Mouse (Mus musculus) ovary, postnatal 36 days (tissue): Measurements from ENCODE around the gene Opcml.

Experiments used
- DNase-seq: peaks from one replicate; pipeline ENCODE4 v3.0.0; 2022; ENCODE audit warnings: low spot score, mixed read lengths

The Opcml gene

GRCm38 (mm10) chr9:28440192-28440795, 649.7 kb downstream of the Opcml start:
- no peak for DNase-seq

DNA sequence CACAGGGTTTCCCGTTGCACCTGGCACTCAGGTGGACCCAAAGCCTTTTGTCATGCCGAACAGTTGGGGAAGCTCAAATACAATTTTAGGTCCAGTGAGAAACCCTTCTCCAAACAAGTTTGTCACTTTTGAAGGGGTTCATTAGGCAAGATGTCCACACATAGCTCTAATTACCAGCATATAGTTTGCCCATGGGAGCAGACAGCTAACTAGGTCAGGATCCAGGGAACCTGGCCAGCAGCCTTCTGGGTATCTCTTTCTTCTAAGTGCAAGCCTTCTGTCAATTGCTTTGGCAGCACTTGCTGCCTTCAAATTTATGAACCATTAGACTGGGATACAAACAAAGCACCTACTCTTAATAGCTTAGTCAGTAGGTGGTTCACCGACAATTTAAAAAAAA, 653.9 kb downstream of the Opcml start:
- no peak for DNase-seq

GRCm38 (mm10) chr9:28444972-28445371, 654.4 kb downstream of the Opcml start:
- no peak for DNase-seq

GRCm38 (mm10) chr9:28445863-28446262, 655.3 kb downstream of the Opcml start:
- DNase-seq, result no peak

DNA sequence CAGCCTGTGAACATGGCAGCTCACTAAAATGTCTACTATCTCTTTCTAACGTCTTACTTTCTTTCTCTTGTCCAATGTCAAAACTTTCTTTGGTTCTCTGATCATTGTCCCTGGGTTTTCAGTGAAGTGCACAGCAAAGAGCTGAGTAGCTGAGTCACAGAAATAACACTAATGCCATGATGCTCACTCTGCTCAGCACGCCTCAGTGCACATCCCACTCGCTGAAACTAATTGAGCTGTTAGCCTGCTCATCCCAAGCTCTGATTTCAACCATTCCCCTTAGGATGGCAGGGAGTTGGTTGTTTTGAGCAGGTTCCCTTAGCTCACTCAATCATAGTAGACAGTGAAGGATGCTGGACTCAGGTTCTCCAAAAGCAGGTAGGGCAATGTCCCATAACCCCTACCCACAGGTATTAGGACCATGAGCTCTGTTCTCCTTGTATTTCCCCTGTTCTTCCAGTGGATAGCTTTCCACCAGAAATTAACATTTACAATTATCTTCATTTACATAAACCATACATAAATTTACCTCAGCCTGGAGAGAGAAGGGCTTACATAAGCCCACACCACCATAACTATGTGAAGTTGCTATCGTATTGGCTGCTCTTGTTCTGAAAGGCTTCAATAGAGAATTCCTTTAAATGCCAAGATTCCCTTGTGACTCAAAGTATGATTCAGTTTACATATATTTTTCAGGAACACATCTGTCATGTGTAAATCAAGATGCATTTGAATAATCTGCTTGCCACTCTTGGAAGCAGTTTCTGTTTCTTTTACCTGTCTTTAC, 655.9 kb downstream of the Opcml start:
- no peak for DNase-seq

DNA sequence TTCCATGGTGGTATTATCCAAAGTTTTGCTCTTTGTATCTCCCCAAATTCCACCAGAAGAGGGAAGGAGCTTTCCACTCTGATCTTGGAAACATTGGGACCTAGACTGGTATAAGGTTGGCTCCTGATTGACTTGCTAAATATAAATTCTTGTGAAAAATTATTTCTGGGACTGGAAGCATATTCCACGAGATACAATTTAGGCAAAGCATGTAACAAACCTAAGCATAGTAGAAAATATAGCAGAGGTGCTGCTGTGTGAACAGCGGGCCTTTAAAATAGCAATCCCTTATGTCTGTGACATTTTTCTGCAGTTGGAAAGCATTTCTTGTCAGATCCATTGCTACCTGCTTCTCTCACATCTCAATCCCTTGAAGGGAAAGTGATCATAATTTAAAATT, 661.9 kb downstream of the Opcml start:
- DNase-seq, result no peak

DNA sequence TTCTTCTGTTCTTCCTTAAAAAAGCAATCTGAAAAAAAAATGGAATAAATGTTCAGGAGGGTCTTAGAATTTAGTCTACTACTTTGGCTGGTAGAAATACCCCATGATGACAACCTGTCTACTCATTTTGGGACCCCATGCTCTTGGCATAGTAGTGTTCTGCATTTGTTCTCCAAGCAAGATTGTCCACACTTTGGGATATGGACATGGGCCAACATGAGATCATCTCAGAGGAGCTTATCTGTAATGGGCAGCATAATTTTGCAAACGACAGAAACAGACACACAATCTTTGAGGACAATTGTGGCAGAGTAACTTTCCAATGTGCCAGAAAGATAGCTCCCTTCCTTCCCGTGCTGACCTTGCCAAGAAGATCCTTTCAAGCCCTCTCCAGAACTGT, 662.5 kb downstream of the Opcml start:
- DNase-seq, result no peak

DNA sequence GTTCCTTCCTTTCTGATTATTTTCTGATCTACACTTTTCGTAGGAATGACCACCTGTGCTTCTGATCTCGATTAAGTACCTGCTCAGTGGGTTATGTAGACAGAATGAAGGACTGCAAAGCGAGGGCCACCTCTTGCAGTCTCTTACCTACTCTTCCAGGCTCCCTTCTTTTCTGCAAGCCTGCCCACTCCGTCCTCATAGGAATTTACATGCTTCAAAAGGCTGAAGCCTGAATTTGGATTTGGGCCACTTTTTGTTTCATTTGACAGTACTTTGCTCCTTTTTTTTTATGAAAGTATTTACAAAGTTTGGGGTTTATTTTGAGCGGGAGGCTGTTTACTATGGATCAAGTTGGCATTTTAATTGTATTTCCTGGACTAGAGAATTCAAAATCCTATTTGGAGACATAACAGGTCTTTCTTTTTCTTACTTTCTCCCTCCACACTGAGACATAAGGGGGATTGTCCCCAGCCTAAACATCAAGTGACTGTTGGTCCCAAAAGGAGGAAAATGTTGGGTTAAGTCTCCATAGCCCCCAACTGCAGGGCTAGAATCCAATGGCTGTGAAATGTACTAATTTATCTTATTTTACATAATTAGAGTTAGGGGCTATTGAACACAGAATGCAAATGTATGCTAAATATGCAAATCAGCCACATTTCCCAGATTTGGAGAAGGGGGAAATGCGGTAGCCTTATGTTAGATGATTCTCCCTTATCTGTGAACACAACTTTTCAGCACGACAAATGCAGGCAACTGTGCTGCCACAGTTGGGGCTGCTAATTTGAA, 667.6 kb downstream of the Opcml start:
- no peak for DNase-seq

- no peak for DNase-seq
These were observed 673.0 kb downstream of the Opcml start for GRCm38 (mm10) chr9:28463622-28464021.

DNA sequence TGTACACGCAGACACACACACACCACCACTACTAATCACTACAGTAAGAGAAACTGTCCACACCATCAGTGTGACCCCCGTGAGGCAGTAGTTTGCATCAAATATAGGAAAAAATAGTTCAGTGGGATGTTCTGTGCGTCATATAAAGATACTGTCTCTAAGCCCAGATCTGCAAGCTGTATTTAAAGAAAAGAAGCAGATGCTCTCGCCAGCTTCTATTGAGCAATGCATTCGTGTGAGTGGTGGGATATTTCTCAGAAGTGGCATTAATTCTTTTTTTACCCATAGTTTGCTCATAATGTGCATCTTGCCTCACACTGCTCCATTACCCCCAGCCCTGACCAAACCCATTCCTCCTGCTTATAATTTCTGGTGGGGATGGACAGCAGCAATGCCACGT, 678.8 kb downstream of the Opcml start:
- no peak for DNase-seq

- DNase-seq, result no peak
These were observed 680.9 kb downstream of the Opcml start for GRCm38 (mm10) chr9:28471501-28471900.

DNA sequence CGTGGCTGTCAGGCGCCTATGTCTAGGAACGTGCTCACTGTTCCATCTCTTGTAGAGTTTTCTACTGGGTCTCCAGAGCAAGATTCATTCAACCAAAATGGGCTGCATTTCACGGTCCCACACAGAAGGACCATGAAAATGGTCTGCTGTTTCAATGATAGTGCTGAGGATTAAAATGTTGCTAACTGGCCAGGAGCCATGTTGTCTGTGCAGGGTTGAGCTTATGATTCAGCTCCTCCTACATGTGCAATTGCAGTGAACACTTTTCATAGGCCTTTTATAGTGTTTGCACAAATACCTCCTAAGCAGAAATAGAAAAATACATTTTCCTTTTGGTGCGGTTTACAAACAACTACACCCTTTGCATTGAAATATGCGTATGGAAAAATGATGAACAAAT, 684.0 kb downstream of the Opcml start:
- DNase-seq, result no peak

GRCm38 (mm10) chr9:28481261-28481660, 690.7 kb downstream of the Opcml start:
- no peak for DNase-seq

DNA sequence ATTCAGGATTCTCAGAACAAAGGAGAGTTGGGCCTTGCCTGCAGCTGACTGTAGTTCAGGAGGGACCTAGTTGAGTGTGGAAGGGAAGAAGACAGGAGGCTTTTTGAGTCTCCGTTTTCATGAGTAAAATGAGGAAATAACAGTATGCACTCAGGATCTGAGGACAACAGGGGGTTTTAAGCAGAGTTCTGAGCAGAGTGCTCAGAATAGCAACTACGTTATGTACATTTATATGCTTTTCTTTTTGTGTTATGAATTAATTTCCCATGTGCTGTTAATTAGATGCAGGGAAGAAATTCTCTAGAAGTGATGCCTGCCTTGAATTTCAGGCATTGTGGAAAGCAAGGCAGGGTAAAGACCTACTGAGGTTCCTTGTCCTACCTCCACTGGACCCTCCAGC, 697.9 kb downstream of the Opcml start:
- DNase-seq, result no peak

DNA sequence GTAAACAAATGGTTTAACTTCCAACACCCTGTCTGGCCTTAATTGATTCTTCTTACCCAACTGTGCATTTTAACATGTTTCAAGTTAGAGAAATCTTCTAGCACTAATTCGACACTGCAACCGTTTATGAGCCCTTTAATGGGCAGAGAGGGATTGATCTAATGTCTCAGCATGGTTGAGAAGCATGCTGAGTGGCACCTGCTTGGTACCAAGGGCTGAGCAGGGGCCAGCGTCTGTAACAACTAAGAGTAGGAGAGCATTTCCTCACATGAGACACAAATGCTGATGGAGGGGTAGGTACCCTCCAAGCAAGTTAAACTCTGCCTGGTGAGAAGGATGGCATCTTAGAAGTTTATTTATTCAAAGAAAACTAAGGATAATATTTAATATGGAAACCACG, 699.3 kb downstream of the Opcml start:
- DNase-seq, result no peak

DNA sequence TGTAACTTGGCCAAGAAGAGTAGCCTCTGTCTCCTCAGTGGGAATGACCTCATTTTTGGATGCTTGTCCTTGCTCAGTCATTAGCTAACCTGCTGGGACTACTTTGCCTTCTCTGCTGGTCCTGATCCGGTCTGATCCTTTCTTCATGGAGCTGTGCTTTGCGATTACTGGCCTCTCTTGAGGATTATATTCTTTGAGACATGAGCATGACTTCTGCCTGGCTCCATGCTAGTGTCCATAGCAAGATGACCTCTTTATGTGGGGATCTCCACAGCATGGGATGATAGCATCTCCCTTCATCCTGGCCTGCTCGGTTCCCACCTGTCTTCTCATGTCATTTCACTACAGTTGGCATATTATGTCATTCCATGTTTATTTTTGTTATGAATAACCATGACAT, 699.8 kb downstream of the Opcml start:
- DNase-seq, result no peak

GRCm38 (mm10) chr9:28499841-28500794, 709.5 kb downstream of the Opcml start:
- no peak for DNase-seq

DNA sequence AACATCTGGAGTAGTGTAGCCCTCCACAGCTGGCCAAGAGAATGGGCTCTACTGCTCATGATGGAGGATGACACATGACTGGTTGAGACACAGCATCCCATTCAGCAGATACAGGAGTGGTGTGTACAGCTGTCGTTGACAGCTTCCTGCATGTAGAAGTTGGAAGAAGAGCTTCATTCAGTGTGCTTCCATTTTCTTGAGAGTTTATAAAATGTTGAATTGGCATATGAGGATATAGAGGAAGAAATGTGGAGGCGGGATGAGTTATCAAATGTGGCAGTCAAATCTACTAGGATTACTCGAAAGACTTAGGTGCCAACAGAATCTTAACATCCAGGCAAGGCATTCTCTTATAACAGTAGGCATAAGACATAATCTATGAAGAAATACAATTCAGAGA, 723.3 kb downstream of the Opcml start:
- no peak for DNase-seq

DNA sequence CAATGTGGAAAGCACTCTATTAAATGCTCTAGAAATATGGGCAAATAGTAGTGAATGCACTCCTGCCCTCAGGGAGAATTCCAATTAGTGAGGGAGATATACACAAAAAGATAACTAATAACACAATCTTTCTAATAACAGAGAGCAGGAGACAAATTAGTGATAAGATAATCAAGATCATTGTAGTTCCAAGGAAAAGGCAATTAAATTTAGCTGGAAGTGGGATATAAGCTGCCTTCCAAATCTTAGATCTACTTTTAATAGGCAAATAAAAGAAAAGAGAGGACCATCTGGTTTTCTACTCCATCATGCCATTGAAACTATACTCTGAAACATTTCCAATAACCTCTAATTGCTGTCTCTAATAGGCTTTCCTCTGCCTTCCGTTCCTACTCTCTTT, 742.6 kb downstream of the Opcml start:
- no peak for DNase-seq

DNA sequence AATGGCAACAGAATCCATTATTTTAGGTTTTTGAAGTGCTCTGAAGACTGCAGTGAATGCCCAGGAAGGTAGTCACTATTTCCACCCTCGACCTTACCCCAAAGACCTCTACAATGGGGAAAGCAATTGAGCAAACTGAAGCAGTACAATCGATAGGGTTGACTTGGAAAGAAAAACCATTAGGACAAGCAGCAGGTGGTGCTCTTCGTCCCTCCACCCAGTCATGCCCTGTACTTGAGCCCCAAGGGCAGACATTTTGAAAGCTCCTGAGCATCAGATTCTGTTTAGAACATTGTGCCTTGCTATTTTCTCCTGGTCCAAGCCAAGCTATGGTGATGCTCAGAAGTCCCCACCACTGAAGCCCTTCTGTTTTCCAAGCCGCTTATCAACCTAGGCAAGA, 744.4 kb downstream of the Opcml start:
- no peak for DNase-seq

- no peak for DNase-seq
These were observed 746.1 kb downstream of the Opcml start for GRCm38 (mm10) chr9:28536637-28537036.

GRCm38 (mm10) chr9:28548189-28548588, 757.6 kb downstream of the Opcml start:
- DNase-seq, result no peak
